Mouse (Mus musculus): ENCODE measurements around the gene Rdx. TPM values are rescaled to one million over a fixed set of nuclear protein-coding genes. Genes with fewer than 3 reads are reported as not detected.

Gene Rdx
- polyA plus RNA-seq, 1 experiment from 2014 or later, result 87.8 TPM

DNA sequence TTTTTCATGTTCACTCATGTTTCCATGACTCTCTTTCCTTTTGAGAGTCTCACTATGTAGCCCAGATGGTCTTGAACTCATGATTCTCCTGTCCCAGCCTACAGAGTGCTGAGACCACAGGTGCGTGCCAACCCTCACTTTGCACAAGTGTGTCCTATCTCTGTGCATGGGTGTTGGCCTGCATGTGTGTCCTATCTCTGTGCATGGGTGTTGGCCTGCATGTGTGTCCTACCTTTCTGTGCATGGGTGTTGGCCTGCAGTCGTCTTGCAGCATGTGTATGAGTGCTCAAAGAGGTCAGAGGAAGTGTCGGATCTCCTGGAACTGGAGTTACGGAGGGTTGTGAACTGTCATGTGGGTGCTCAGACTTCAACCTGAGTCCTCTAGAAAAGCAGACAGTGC, 72.2 kb downstream of the Rdx start:
- Histone ChIP-seq H3K9me3 (ENCODE audit: control insufficient read depth, low read length) (no peaks in the 10 kb centered on the region), H3K36me3 (ENCODE audit: control insufficient read depth, insufficient read depth) (peaks cover 19% of the 10 kb centered on the region)
- 92% methylated on average over 4 of the region's 4 CpGs for WGBS

DNA sequence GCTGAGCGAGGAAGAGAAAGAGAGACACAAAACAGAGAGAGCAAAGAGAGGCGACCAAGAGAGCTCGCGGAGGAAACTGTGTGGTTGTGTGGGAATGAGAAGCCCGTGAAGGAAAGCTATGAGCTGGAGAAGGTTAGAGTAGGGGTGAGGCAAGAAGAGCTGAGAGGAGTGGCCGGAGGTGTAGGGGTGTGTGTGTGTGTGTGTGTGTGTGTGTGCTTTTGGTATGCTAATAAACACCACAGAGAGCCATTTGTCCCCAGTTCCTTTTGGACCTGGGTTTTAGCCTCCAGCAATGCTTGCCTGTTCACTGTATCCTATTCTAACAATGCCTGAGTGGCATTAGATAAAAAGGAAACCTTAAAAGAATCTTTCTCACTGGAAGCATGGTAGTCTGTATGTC, 78.3 kb downstream of the Rdx start:
- no peaks in the 10 kb centered on the region for H3K27me3 ChIP-seq (replicated peaks; ENCODE audit: control insufficient read depth, insufficient read depth, low read length)
- H3K27ac ChIP-seq (ENCODE audit: low read length), result no peak overlapping the region
- H3K4me3 ChIP-seq (replicated peaks; ENCODE audit: low read length), result no peak overlapping the region
- no peaks in the 10 kb centered on the region for H3K4me1 ChIP-seq (replicated peaks; ENCODE audit: control insufficient read depth, insufficient read depth, low read length)
- WGBS, result 86% methylated on average over 6 of the region's 6 CpGs
- ATAC-seq, result no peak
- H3K9ac ChIP-seq (replicated peaks; ENCODE audit: low read depth, low read length), result no peak overlapping the region
- H3K36me3 ChIP-seq (ENCODE audit: control insufficient read depth, insufficient read depth), result peaks cover 9% of the 10 kb centered on the region
- no peak overlapping the region for H3K4me2 ChIP-seq (ENCODE audit: low read length)
- no peaks in the 10 kb centered on the region for H3K9me3 ChIP-seq (ENCODE audit: control insufficient read depth, low read length)

More for the DNA sequence above, 72.2 kb downstream of the Rdx start:
- H3K4me3 ChIP-seq (replicated peaks; ENCODE audit: low read length), result no peak overlapping the region
- no peak overlapping the region for H3K27ac ChIP-seq (ENCODE audit: low read length)
- no peaks in the 10 kb centered on the region for H3K27me3 ChIP-seq (replicated peaks; ENCODE audit: control insufficient read depth, insufficient read depth, low read length)
- ATAC-seq, result no peak
- no peak overlapping the region for H3K4me2 ChIP-seq (ENCODE audit: low read length)
- no peaks in the 10 kb centered on the region for H3K4me1 ChIP-seq (replicated peaks; ENCODE audit: control insufficient read depth, insufficient read depth, low read length)
- H3K9ac ChIP-seq (replicated peaks; ENCODE audit: low read depth, low read length), result no peak overlapping the region

GRCm38 (mm10) chr9:52130348-52130747, 83.4 kb downstream of the Rdx start:
- no peaks in the 10 kb centered on the region for H3K27me3 ChIP-seq (replicated peaks; ENCODE audit: control insufficient read depth, insufficient read depth, low read length)
- H3K9ac ChIP-seq (replicated peaks; ENCODE audit: low read depth, low read length), result no peak overlapping the region
- ATAC-seq, result no peak
- H3K4me2 ChIP-seq (ENCODE audit: low read length), result no peak overlapping the region
- no peak overlapping the region for H3K4me3 ChIP-seq (replicated peaks; ENCODE audit: low read length)
- H3K9me3 ChIP-seq (ENCODE audit: control insufficient read depth, low read length), result no peaks in the 10 kb centered on the region
- 67% methylated on average over 4 of the region's 4 CpGs for WGBS
- H3K27ac ChIP-seq (ENCODE audit: low read length), result no peak overlapping the region
- H3K36me3 ChIP-seq (ENCODE audit: control insufficient read depth, insufficient read depth), result peaks cover 8% of the 10 kb centered on the region
- H3K4me1 ChIP-seq (replicated peaks; ENCODE audit: control insufficient read depth, insufficient read depth, low read length), result no peaks in the 10 kb centered on the region

DNA sequence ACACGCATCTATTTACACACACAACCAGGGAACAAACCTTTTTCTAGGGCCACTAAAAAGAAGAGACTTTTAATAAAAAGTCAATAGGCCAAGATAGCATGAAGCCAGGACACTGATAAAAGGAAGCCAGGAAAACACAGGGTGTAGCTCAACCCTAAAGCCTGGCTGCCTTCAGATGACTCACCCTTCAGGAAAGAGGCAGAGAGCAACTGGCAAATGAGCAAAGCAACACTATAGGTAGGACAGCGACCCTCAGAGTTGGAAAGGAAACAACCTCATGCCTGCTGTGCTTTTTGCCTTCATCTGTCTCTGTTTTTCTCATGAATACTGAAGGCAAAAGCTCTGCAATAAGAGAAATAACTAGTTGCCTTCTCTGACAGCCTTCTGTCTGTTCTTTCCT, 85.8 kb downstream of the Rdx start:
- Histone ChIP-seq H3K27me3 (replicated peaks; ENCODE audit: control insufficient read depth, insufficient read depth, low read length) (no peaks in the 10 kb centered on the region), H3K27ac (ENCODE audit: low read length) (no peak overlapping the region), H3K9ac (replicated peaks; ENCODE audit: low read depth, low read length) (no peak overlapping the region)

More for the DNA sequence above, 85.8 kb downstream of the Rdx start:
- Histone ChIP-seq H3K36me3 (ENCODE audit: control insufficient read depth, insufficient read depth) (peaks cover 4% of the 10 kb centered on the region; the same call in 1 of the 2 replicates), H3K4me2 (ENCODE audit: low read length) (no peak overlapping the region), H3K9me3 (ENCODE audit: control insufficient read depth, low read length) (no peaks in the 10 kb centered on the region), H3K4me3 (replicated peaks; ENCODE audit: low read length) (no peak overlapping the region), H3K4me1 (replicated peaks; ENCODE audit: control insufficient read depth, insufficient read depth, low read length) (no peaks in the 10 kb centered on the region)
- ATAC-seq, result no peak
- WGBS, result 72% methylated on average over 2 of the region's 2 CpGs

Small RNA genes within 50 kb of the gene (microRNA-seq; reads per million reads assigned to microRNA genes)
- not detected for gene Gm27686
- gene Mir6244, result not detected

Other genes with a start within 250 kb of the Rdx start
- gene Fdx1, start 83.6 kb upstream of the Rdx start, polyA plus RNA-seq (2015; fragmentation: Nextera tagmentation; extraction: Ambion mirVana), result 38.7 and 42.1 TPM in 2 replicates
- 6.4 and 7.4 TPM in 2 replicates for gene Zc3h12c, start 121.4 kb downstream of the Rdx start, polyA plus RNA-seq (2015; fragmentation: Nextera tagmentation; extraction: Ambion mirVana)

Data from forebrain, embryonic 16.5 days (tissue).